Mouse (Mus musculus): ENCODE results near the gene Sp3. TPM values are rescaled to one million over a fixed set of nuclear protein-coding genes. Genes with fewer than 3 reads are reported as not detected.
"Not testable (repeated sequence)": the region's sequence is repeated elsewhere in the genome, so short reads cannot be mapped to it uniquely, and the experiment has no call there.

The Sp3 gene
- total RNA-seq, 2 experiments from 2014 or later: 68.4 to 72.5 TPM

DNA sequence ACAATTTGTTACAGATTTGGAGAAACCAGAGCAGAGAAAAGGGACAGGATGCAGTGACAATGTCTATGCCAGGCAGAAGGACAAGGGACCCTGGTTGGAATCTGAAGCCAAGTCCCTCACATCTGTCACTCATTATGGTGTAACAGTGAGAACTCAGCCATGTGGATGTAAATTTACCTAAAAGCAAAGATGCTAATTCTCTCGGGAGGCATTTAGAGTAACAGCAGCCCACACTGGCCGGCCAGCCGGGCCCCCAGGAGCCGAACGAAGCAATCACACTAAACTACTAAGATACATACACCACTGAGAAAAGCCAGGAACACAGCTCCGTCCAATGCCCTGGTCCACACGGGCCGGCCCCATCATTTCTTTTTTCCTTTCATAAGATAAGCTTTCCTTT, 73.5 kb downstream of the Sp3 start:
- H3K4me3 ChIP-seq: no peak overlapping the region
- H3K27ac ChIP-seq: no peak overlapping the region
- TF ChIP-seq CTCF (conservative IDR thresholded peaks at IDR 0.05): no peak
- DNase-seq (ENCODE audit: low spot score in 2 of 2): no peak

DNA sequence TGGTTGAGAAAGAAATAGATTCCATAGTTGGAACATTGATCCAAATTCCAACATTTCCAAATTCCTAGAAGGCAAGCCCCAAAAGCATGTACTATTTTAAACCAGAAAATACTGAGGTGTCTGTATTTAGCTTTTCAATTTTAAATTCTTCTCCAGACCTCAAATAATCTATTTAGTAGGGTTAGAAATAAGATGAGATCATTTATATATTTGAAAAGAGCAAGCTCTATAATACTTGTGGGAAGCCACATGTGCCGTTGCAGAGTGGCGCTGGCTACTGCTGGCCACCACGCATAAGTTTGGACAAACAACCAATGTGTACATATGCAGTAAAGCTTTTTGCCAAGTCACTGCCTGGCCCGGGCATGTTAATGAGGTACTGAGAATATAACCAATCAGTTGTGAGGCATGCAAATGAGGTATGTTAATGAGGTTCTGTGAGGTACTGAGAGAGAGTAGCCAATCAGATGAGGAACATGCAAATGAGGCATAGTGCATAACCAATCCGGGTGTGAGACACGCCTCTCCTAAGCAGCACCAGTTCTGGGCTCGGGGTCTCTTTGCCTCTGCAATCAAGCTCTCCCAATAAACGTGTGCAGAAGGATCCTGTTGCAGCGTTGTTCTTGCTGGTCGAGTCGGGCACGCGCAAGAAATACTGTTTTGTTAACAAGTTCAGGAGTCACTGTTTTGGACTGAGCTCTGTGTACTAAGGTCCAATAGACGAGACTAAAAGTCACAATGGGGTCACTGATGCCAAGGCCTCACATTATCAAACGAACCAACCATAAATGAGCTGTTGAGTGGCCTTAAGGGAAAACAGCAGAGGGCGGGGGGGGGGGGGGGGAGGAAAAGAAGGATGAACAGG, 77.2 kb downstream of the Sp3 start:
- H3K4me3 ChIP-seq; DNase-seq (ENCODE audit: low spot score in 2 of 2): not testable (repeated sequence)

DNA sequence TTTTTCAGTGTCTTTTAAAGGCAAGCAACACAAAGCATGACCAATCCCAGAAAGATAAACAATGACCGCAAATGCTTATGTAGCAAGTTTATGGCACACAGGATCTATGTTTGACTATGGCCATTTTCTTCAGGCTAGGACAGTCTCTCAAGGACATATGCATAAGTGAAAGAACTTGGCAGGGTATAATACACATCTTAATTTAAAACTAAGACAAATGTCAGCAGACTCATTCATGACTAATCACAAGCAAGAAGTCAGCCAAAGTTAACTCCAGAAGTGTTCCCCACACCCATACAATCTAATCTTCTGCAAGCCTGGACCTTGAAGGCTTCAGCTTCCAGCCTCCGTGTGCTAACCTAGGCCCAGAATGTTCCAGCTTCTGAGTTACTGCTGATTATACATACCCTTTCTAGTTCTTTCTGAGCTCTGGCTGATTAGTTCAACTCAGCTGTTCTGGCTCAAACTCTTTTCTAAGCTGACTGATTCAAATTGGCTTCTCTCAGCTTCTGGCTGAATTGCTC, 81.4 kb downstream of the Sp3 start:
- H3K27ac ChIP-seq: no peak overlapping the region
- TF ChIP-seq CTCF (conservative IDR thresholded peaks at IDR 0.05): no peak
- no peak for DNase-seq (ENCODE audit: low spot score in 2 of 2)
- no peak overlapping the region for H3K4me3 ChIP-seq

More for the DNA sequence above, 77.2 kb downstream of the Sp3 start:
- not testable (repeated sequence) for H3K27ac ChIP-seq

DNA sequence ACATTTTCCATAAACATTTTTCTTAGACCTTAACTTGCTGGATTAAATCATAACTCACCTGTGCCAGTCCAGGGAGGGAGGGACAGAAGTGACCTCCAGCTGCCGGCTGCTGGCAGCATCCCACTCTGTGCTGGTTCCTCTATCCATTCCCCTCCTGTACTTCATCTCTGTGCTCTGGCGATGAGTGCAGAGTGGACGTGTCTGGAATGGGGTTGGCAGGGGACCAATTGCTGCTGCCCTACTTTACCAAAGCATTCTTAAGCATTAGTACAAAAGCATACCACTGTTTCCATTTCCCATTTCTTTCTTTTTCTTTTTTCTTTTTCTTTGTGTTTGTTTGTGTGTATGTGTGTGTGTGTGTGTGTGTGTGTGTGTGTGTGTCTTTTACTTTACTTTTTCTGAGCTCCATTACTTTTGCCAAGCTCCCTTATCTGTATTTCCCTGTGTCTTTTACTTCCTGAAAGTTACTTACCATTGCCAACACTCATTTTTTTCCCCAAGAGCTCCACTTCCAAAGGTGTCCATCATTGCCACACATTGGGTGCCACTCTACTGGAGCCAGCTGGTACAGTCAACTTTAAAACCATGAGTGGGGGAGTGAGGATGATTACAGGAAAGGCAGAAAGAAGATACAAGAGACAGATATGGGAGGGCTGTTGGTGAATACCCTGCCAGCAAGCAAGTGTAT, 82.0 kb downstream of the Sp3 start:
- Histone ChIP-seq H3K4me3 (no peak overlapping the region), H3K27ac (no peak overlapping the region)
- TF ChIP-seq CTCF (conservative IDR thresholded peaks at IDR 0.05): no peak
- no peak for DNase-seq (ENCODE audit: low spot score in 2 of 2)

DNA sequence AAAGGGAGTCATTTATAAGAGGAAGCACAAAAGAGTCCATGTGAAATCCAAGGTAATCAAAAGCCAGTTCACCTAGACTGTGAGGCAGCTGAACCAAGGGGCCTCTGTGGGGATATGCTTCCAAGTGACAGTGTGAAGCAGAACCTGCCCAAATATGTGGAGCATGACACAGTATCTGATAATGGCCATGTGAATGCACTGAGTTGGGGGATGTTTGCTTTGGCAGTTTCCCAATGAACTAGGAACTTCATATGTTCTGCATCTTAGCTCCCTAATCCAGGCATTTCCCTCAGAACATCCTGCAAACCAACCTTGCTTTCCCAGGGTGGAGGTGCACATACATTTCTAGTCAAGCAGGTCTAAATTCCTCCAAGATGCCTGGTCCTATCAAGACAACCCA, 90.4 kb downstream of the Sp3 start:
- TF ChIP-seq CTCF (conservative IDR thresholded peaks at IDR 0.05): no peak
- Histone ChIP-seq H3K4me3 (no peak overlapping the region), H3K27ac (no peak overlapping the region)
- no peak for DNase-seq (ENCODE audit: low spot score in 2 of 2)

Small RNAs within 50 kb of the gene (microRNA-seq; reads per million reads assigned to microRNA genes)
- 0 reads per million in 2 experiments for gene Gm25960

Other genes starting within 250 kb of the Sp3 start
- gene Gm11084, start 6.3 kb upstream of the Sp3 start, total RNA-seq (2021): not detected
- 100 to 1,000 TPM; 119 to 123 TPM for gene Ola1, start 238.5 kb upstream of the Sp3 start, total RNA-seq (2021)